Mouse (Mus musculus) embryonic facial prominence, embryonic 15.5 days (tissue): Measurements from ENCODE around the gene Pawr. TPM values are rescaled to one million over a fixed set of nuclear protein-coding genes. Genes with fewer than 3 reads are reported as not detected.
"Not testable (repeated sequence)": the region's sequence is repeated elsewhere in the genome, so short reads cannot be mapped to it uniquely, and the experiment has no call there.

Experiments
- ATAC-seq: fragments of 200-750 bp; cut with Nextera tagmentation; 2 replicates; pipeline ENCODE4 v1.8.0; 2017; ENCODE audit warnings: low read depth, moderate TSS enrichment; ENCODE audit not compliant: insufficient number of reproducible peaks, low FRiP score, low TSS enrichment
- H3K27ac ChIP-seq: fragments of 300-500 bp; sonication (generic); replicated peaks from 2 replicates; pipeline ENCODE4 v1.5.1; 2015; ENCODE audit warnings: mild to moderate bottlenecking, inconsistent platforms
- H3K27me3 ChIP-seq: fragments of 300-500 bp; sonication (generic); 2 replicates; pipeline ENCODE4 v1.6.1; 2015; ENCODE audit warnings: inconsistent platforms
- H3K36me3 ChIP-seq: fragments of 300-500 bp; sonication (generic); 2 replicates; pipeline ENCODE4 v1.6.1; 2015; ENCODE audit warnings: mild to moderate bottlenecking, inconsistent platforms
- H3K4me1 ChIP-seq: fragments of 300-500 bp; sonication (generic); 2 replicates; pipeline ENCODE4 v1.6.1; 2015; ENCODE audit warnings: inconsistent platforms
- H3K4me2 ChIP-seq: fragments of 300-500 bp; sonication (generic); replicated peaks from 2 replicates; pipeline ENCODE4 v1.6.1; 2015; ENCODE audit warnings: mild to moderate bottlenecking, inconsistent platforms
- H3K4me3 ChIP-seq: fragments of 300-500 bp; sonication (generic); replicated peaks from 2 replicates; pipeline ENCODE4 v1.5.1; 2015; ENCODE audit warnings: mild to moderate bottlenecking, inconsistent platforms
- H3K9ac ChIP-seq: fragments of 300-500 bp; sonication (generic); 2 replicates; pipeline ENCODE4 v1.6.1; 2015; ENCODE audit warnings: inconsistent platforms
- H3K9me3 ChIP-seq: fragments of 300-500 bp; sonication (generic); replicated peaks from 2 replicates; pipeline ENCODE4 v1.6.1; 2016; ENCODE audit warnings: inconsistent platforms
- WGBS: fragments of 180-500 bp; shearing (Covaris S2); methylation state at CpG from one replicate; pipeline ENCODE4 v1.1.7; 2015; 5-methylcytosine and 5-hydroxymethylcytosine counted together
- polyA plus RNA-seq: library from polyadenylated mRNA; unstranded; fragments of >200 nt; fragmentation: Nextera tagmentation; extraction: Ambion mirVana; gene quantifications from 2 replicates; pipeline ENCODE4 v1.2.1, GENCODE M21; 2015

Pawr gene
- polyA plus RNA-seq, 1 experiment from 2014 or later = 9.7 TPM

- Histone ChIP-seq H3K4me3 (no peak overlapping the region), H3K9ac (no peak overlapping the region), H3K9me3 (no peaks in the 10 kb centered on the region), H3K4me2 (no peak overlapping the region), H3K36me3 (no peaks in the 10 kb centered on the region), H3K4me1 (0 out of 2 replicates have a peak, but pooled peaks cover 4% of the 10 kb centered on the region), H3K27me3 (no peaks in the 10 kb centered on the region), H3K27ac (no peak overlapping the region)
- ATAC-seq = no peak
- WGBS = 60% methylated on average over 6 of the region's 6 CpGs
Observed at GRCm38 (mm10) chr10:108408437-108408836, 76.5 kb downstream of the Pawr start.

GRCm38 (mm10) chr10:108408986-108409385 lies 77.1 kb downstream of the Pawr start:
- H3K27me3 ChIP-seq = no peaks in the 10 kb centered on the region

DNA sequence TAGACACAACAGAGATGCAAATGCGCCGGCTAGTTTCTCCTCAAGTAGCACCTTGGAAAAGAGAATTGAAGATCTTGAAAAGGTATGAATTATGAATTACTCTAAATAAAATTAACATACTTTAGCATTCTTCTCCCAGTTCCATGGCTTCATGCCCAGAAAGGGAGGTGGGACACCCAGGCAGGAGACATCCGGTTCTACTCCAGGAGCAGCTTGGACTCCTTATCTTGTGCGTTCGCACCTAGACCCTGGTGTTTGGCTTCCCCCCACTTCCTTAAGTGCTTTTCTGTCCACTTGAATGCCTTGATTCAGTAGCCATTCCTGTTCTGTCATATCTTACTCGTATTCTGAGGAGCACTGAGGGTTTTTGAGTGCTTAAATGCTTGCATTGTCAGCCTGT lies 77.6 kb downstream of the Pawr start:
- no peak overlapping the region for H3K27ac ChIP-seq
- H3K27me3 ChIP-seq = no peaks in the 10 kb centered on the region
- H3K9ac ChIP-seq = no peak overlapping the region
- H3K4me1 ChIP-seq = 0 out of 2 replicates have a peak, but pooled peaks cover 4% of the 10 kb centered on the region
- H3K36me3 ChIP-seq = no peaks in the 10 kb centered on the region
- H3K4me3 ChIP-seq = no peak overlapping the region
- no peaks in the 10 kb centered on the region for H3K9me3 ChIP-seq
- 76% methylated on average over 6 of the region's 6 CpGs for WGBS
- no peak overlapping the region for H3K4me2 ChIP-seq
- ATAC-seq = no peak

More at GRCm38 (mm10) chr10:108408986-108409385, 77.1 kb downstream of the Pawr start:
- Histone ChIP-seq H3K4me2 (no peak overlapping the region), H3K36me3 (no peaks in the 10 kb centered on the region), H3K4me1 (0 out of 2 replicates have a peak, but pooled peaks cover 4% of the 10 kb centered on the region), H3K9ac (no peak overlapping the region), H3K9me3 (no peaks in the 10 kb centered on the region), H3K4me3 (no peak overlapping the region), H3K27ac (no peak overlapping the region)
- 71% methylated on average over 6 of the region's 6 CpGs for WGBS
- ATAC-seq = no peak

- Histone ChIP-seq H3K9me3 (no peaks in the 10 kb centered on the region), H3K27me3 (no peaks in the 10 kb centered on the region), H3K4me3 (no peak overlapping the region), H3K36me3 (no peaks in the 10 kb centered on the region), H3K27ac (no peak overlapping the region), H3K4me2 (no peak overlapping the region), H3K9ac (no peak overlapping the region), H3K4me1 (no peaks in the 10 kb centered on the region)
- ATAC-seq = no peak
- WGBS = 88% methylated on average over 14 of the region's 14 CpGs
Observed at GRCm38 (mm10) chr10:108414936-108415635, 83.2 kb downstream of the Pawr start.

DNA sequence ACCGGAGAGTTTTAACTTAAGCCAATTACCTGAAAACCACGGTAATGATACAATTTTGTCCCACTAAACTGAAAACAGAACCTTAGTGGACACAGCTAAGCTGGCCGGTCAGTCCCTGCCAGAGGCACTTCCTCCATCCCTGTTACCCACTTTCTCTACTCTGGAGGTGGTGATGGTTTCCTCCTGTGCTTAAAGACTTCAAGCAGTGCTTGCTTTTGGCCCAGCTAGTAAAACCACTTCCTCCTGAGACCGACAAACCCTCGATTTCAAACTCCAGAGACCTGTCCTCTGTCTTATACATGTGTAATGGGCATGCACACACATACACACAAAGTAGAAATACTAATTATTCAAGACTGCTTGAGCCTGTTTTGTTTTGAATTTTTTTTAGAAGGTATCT lies 85.5 kb downstream of the Pawr start:
- no peak overlapping the region for H3K4me2 ChIP-seq
- H3K9me3 ChIP-seq = no peaks in the 10 kb centered on the region
- WGBS = 54% methylated on average over 5 of the region's 5 CpGs
- H3K9ac ChIP-seq = no peak overlapping the region
- H3K27me3 ChIP-seq = no peaks in the 10 kb centered on the region
- ATAC-seq = no peak
- H3K4me1 ChIP-seq = no peaks in the 10 kb centered on the region
- no peak overlapping the region for H3K27ac ChIP-seq
- H3K36me3 ChIP-seq = no peaks in the 10 kb centered on the region
- no peak overlapping the region for H3K4me3 ChIP-seq

- H3K9ac ChIP-seq = no peak overlapping the region
- H3K36me3 ChIP-seq = no peaks in the 10 kb centered on the region
- ATAC-seq = no peak
- no peak overlapping the region for H3K4me2 ChIP-seq
- 93% methylated on average over 10 of the region's 10 CpGs for WGBS
- no peak overlapping the region for H3K27ac ChIP-seq
- H3K9me3 ChIP-seq = no peaks in the 10 kb centered on the region
- H3K4me1 ChIP-seq = no peaks in the 10 kb centered on the region
- no peak overlapping the region for H3K4me3 ChIP-seq
- H3K27me3 ChIP-seq = no peaks in the 10 kb centered on the region
Observed at GRCm38 (mm10) chr10:108430553-108430952, 98.6 kb downstream of the Pawr start.

- no peak overlapping the region for H3K4me3 ChIP-seq
- WGBS = 26% methylated on average over 10 of the region's 10 CpGs
- H3K27me3 ChIP-seq = no peaks in the 10 kb centered on the region
- H3K36me3 ChIP-seq = no peaks in the 10 kb centered on the region
- H3K9me3 ChIP-seq = no peaks in the 10 kb centered on the region
- H3K4me1 ChIP-seq = peaks cover 5% of the 10 kb centered on the region; the same call in 1 of the 2 replicates
- no peak overlapping the region for H3K27ac ChIP-seq
- ATAC-seq = no peak
- H3K9ac ChIP-seq = no peak overlapping the region
- no peak overlapping the region for H3K4me2 ChIP-seq
Observed at GRCm38 (mm10) chr10:108432194-108432593, 100.3 kb downstream of the Pawr start.

- H3K4me2 ChIP-seq = peak overlapping the region; percentile 34; the same call in 1 of the 2 replicates
- no peak overlapping the region for H3K27ac ChIP-seq
- no peak overlapping the region for H3K4me3 ChIP-seq
- H3K4me1 ChIP-seq = peaks cover 5% of the 10 kb centered on the region; the same call in 1 of the 2 replicates
- no peaks in the 10 kb centered on the region for H3K27me3 ChIP-seq
- H3K9ac ChIP-seq = no peak overlapping the region
- no peak for ATAC-seq
- H3K9me3 ChIP-seq = no peaks in the 10 kb centered on the region
- WGBS = 15% methylated on average over 15 of the region's 15 CpGs
- no peaks in the 10 kb centered on the region for H3K36me3 ChIP-seq
Observed at GRCm38 (mm10) chr10:108433976-108434375, 102.1 kb downstream of the Pawr start.

- no peak overlapping the region for H3K4me2 ChIP-seq
Observed at GRCm38 (mm10) chr10:108435616-108436015, 103.7 kb downstream of the Pawr start.

GRCm38 (mm10) chr10:108436365-108436764 lies 104.4 kb downstream of the Pawr start:
- H3K4me2 ChIP-seq = no peak overlapping the region
- H3K27me3 ChIP-seq = no peaks in the 10 kb centered on the region
- H3K9me3 ChIP-seq = no peaks in the 10 kb centered on the region
- H3K4me1 ChIP-seq = peaks cover 5% of the 10 kb centered on the region; the same call in 1 of the 2 replicates
- H3K9ac ChIP-seq = no peak overlapping the region
- no peaks in the 10 kb centered on the region for H3K36me3 ChIP-seq
- no peak for ATAC-seq
- H3K27ac ChIP-seq = no peak overlapping the region
- H3K4me3 ChIP-seq = no peak overlapping the region
- WGBS = 25% methylated on average over 8 of the region's 8 CpGs

More at GRCm38 (mm10) chr10:108435616-108436015, 103.7 kb downstream of the Pawr start:
- no peak overlapping the region for H3K27ac ChIP-seq
- H3K27me3 ChIP-seq = no peaks in the 10 kb centered on the region
- H3K9ac ChIP-seq = no peak overlapping the region
- peaks cover 5% of the 10 kb centered on the region; the same call in 1 of the 2 replicates for H3K4me1 ChIP-seq
- peak; percentile 54; the same call in 1 of the 2 replicates for ATAC-seq
- no peaks in the 10 kb centered on the region for H3K9me3 ChIP-seq
- no peak overlapping the region for H3K4me3 ChIP-seq
- WGBS = 29% methylated on average over 5 of the region's 5 CpGs
- H3K36me3 ChIP-seq = no peaks in the 10 kb centered on the region

DNA sequence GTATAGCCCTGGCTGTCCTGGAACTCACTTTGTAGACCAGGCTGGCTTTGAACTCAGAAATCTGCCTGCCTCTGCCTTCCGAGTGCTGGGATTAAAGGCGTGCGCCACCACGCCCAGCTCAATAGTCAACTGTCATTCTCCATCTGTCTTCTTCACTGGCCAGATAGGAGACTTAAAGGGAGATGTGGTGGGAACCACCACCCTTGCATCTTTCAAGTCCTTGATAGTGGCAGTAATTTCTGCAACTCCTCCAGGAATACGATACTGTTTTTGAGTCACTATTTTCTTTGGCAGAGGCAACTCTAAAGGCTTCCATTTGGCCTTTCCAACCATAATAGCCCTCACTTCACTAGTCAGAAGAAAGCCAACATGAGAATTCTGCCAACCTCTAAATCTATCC lies 108.3 kb downstream of the Pawr start:
- H3K36me3 ChIP-seq, H3K9me3 ChIP-seq, H3K4me3 ChIP-seq, H3K27ac ChIP-seq, H3K27me3 ChIP-seq, H3K9ac ChIP-seq, H3K4me2 ChIP-seq, ATAC-seq: not testable (repeated sequence)
- WGBS = 95% methylated on average over 5 of the region's 5 CpGs
- H3K4me1 ChIP-seq = peaks cover 11% of the 10 kb centered on the region
